Mouse (Mus musculus) myocyte (in vitro differentiated cells): ENCODE data around the gene Mb21d2.

ENCODE experiments used
- CEBPB ChIP-seq: IDR thresholded peaks from 2 replicates; pipeline ENCODE4 v1.6.1; 2011; ENCODE audit warnings: mild to moderate bottlenecking, moderate library complexity; ENCODE audit not compliant: poor library complexity, insufficient read depth, severe bottlenecking
- MYOD1 ChIP-seq, 3 experiments: IDR thresholded peaks; one replicate each; pipeline ENCODE4 v1.6.1; 2011; ENCODE audit warnings: control low read depth in 2 of 3, low read depth in 2 of 3, mild to moderate bottlenecking in 2 of 3, moderate library complexity in 1 of 3; ENCODE audit not compliant: insufficient read length in 2 of 3, control insufficient read depth in 1 of 3
- POLR2AphosphoS2 ChIP-seq: IDR thresholded peaks from one replicate; pipeline ENCODE4 v1.6.1; 2011; ENCODE audit warnings: low read depth, control low read depth; ENCODE audit not compliant: insufficient read length

DNA sequence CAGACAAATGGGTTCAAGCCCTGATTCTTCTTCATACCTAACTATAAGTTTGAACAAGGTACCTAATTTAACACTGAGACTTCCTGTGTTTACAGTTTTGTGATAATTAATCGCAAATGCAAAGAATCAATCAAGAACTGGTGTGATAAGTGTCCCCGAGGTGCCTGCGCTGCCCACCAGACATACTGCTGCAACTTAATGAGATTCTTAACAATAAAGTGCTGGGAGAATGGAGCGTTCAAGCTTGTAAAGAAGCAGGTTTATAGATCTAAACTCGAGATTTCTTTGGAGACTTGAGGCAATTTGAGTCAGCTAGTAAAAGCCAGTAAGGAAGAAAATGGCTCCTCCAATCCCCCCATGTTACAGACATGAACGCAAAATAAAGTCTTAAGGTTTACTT is 107.7 kb downstream of the Mb21d2 start:
- TF ChIP-seq CEBPB (no peak), POLR2AphosphoS2 (no peak), MYOD1 (IDR thresholded peaks at IDR 0.05; ENCODE audit: control insufficient read depth in 1 of 3, insufficient read length in 2 of 3, low read depth in 2 of 3) (no peak)
